Mouse (Mus musculus): ENCODE results near the gene Map7d1. TPM values are rescaled to one million over a fixed set of nuclear protein-coding genes. Genes with fewer than 3 reads are reported as not detected.
A peak's percentile ranks its signal among the peaks of the same experiment; 100 is the strongest.

Gene Map7d1
- polyA plus RNA-seq, 1 experiment = 6.0 TPM

DNA sequence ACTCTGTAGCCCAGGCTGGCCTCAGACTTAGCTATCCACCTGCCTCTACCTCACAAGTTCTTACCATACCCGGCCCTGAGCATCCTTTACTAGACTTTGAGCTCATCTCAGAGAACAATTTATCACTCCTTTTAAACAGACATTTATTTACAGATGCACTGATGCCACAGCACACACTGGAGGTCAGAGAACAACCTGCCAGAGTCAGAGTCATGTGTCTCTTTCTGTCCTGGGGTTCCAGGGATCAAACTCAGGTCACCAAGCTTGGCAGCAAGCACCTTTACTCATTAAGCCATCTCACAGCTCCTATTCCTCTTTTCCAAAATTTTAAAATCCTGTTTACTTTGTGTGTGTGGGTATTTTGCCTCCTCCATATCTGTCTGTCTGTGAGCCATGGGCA, 50.8 kb downstream of the Map7d1 start:
- Histone ChIP-seq H3K4me1 (ENCODE audit: control insufficient read depth, insufficient read depth, low read length) (peaks cover 17% of the 10 kb centered on the region), H3K36me3 (ENCODE audit: control insufficient read depth, insufficient read depth, low read length) (no peaks in the 10 kb centered on the region), H3K27me3 (ENCODE audit: control insufficient read depth, insufficient read depth, low read length) (no peaks in the 10 kb centered on the region), H3K27ac (ENCODE audit: control insufficient read depth, insufficient read depth, low read depth, low read length) (no peak overlapping the region), H3K4me3 (ENCODE audit: control insufficient read depth, low read depth, low read length) (no peak overlapping the region)
- TF ChIP-seq POLR2A (IDR thresholded peaks at IDR 0.05; ENCODE audit: control insufficient read depth, low read depth, low read length) (no peak), CTCF (IDR thresholded peaks at IDR 0.05; ENCODE audit: control insufficient read depth, insufficient read depth, insufficient replicate concordance, low read depth, low read length) (no peak)

DNA sequence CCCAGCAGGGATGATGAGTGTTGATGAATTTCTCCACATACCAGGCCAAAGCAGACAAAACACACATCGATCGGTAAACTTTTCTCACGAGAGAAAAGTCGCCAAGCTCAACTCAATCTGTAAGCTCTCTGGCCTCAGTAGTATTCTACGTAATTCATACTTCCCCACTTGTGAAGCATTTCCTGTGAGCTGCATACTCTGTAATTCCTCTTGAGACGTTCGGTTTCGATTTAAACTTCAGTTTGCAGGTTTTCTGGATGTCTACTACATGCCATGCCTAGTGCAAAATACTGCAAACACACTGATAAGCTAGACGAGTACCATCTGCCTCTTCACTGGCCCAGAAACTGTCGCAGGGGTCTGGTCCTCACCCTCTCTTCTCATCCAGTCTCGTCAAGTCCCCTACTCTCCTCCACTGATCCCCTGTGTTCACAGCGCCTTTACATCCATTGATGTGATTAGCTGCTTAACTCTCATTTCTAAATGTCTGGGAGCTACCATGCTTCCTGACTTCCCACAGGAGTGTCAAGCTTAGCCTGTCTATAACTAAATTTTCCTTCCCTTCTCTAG, 51.4 kb downstream of the Map7d1 start:
- no peaks in the 10 kb centered on the region for H3K36me3 ChIP-seq (ENCODE audit: control insufficient read depth, insufficient read depth, low read length)
- peaks cover 17% of the 10 kb centered on the region for H3K4me1 ChIP-seq (ENCODE audit: control insufficient read depth, insufficient read depth, low read length)
- H3K4me3 ChIP-seq (ENCODE audit: control insufficient read depth, low read depth, low read length) = peak overlapping the region; percentile 89
- no peak overlapping the region for H3K27ac ChIP-seq (ENCODE audit: control insufficient read depth, insufficient read depth, low read depth, low read length)
- TF ChIP-seq CTCF (IDR thresholded peaks at IDR 0.05; ENCODE audit: control insufficient read depth, insufficient read depth, insufficient replicate concordance, low read depth, low read length) = no peak
- TF ChIP-seq POLR2A (IDR thresholded peaks at IDR 0.05; ENCODE audit: control insufficient read depth, low read depth, low read length) = no peak
- no peaks in the 10 kb centered on the region for H3K27me3 ChIP-seq (ENCODE audit: control insufficient read depth, insufficient read depth, low read length)

DNA sequence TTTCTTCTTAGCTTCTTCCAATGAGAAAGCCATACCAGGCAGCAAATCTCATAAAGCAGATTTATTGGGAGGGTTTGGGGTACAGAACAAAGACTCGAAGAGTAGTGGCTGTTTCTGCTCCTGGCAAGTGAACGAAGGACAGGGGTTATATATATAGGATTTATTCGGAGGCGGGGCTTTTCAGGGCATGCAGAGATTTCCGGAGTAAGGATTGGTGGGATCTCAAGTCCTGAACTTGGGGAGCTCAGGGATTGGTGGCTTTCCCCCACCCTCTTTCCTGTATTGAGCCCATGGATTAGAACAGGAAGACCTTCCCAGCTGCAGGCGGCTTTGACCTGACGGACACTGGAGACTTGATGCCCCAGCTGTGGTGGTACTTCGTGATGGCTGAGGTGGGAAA, 52.1 kb downstream of the Map7d1 start:
- TF ChIP-seq CTCF (IDR thresholded peaks at IDR 0.05; ENCODE audit: control insufficient read depth, insufficient read depth, insufficient replicate concordance, low read depth, low read length) = no peak
- no peak for TF ChIP-seq POLR2A (IDR thresholded peaks at IDR 0.05; ENCODE audit: control insufficient read depth, low read depth, low read length)
- Histone ChIP-seq H3K27me3 (ENCODE audit: control insufficient read depth, insufficient read depth, low read length) (no peaks in the 10 kb centered on the region), H3K4me1 (ENCODE audit: control insufficient read depth, insufficient read depth, low read length) (peaks cover 17% of the 10 kb centered on the region), H3K27ac (ENCODE audit: control insufficient read depth, insufficient read depth, low read depth, low read length) (peak overlapping the region; percentile 99), H3K36me3 (ENCODE audit: control insufficient read depth, insufficient read depth, low read length) (no peaks in the 10 kb centered on the region), H3K4me3 (ENCODE audit: control insufficient read depth, low read depth, low read length) (peak overlapping the region; percentile 89)

DNA sequence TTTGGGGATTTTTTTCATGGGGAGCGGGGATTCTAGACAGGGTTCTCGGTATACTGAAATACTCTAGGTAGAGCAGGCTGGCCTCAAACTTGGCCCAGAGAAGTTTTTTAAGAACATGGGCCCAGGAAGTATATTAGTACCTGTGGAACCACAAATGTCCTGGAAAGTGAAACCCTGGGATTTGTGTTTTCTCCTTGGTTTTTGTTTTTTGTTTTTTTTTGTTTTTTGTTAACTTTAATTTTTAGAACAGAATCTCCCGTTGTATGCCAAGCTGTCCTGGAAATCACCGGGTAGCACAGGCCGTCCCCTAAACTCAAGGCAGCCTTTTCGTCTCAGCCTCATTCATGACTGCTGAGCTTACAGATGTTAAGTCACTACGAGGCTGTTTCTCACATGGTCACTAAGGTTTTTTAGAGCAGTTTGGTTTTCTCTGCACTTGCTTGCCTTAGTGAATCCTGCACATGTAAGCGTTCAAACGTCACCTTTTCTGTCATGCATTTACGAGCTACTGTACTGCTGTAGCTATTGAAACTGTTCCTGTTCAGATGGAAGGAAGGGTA, 52.7 kb downstream of the Map7d1 start:
- Histone ChIP-seq H3K4me1 (ENCODE audit: control insufficient read depth, insufficient read depth, low read length) (peaks cover 17% of the 10 kb centered on the region), H3K4me3 (ENCODE audit: control insufficient read depth, low read depth, low read length) (peak overlapping the region; percentile 89), H3K27me3 (ENCODE audit: control insufficient read depth, insufficient read depth, low read length) (no peaks in the 10 kb centered on the region), H3K27ac (ENCODE audit: control insufficient read depth, insufficient read depth, low read depth, low read length) (peak overlapping the region; percentile 99), H3K36me3 (ENCODE audit: control insufficient read depth, insufficient read depth, low read length) (no peaks in the 10 kb centered on the region)
- TF ChIP-seq CTCF (IDR thresholded peaks at IDR 0.05; ENCODE audit: control insufficient read depth, insufficient read depth, insufficient replicate concordance, low read depth, low read length) (no peak), POLR2A (IDR thresholded peaks at IDR 0.05; ENCODE audit: control insufficient read depth, low read depth, low read length) (no peak)

DNA sequence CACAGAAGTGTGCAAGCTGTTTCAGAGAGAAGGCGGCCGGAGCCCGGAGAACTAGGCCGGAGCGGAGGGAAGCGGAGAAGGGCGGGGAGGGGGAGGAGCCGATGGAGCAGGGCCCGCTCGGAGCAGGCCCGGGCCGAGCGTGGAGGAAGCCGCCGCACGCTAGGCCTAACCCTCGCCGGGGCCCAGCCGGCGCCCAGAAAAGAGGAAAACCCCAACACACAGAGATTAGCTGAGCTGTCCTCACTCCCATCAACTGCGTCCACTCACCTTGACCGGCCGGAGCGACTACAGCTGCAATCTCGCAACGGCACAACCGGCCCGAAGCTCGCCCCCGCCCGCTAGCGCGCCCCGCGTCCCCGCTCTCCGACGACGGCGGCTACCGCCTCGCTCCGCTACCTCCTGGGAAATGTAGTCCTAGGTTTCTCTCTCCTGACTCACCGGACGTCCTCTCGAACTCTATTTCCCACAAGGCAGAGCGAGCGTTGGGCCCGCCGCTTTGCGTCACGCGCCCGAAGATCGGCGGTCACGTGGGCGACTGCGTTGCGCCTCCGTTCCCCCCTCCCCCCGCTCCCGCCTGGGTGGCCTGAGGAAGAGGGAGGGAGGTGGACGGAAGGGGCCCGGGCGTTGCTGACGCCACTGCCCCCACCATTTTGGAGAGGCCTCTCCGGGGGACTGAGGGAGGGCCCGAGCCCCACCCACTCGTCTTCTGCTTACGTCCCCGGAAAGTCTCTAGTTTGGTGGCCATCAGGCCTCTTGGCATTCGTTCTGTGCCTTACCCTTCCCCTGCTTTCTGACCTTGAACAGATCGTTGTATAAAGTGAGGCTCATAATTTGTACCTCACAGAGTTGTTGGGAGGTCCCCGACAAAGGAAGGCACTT, 53.6 kb downstream of the Map7d1 start, which contains the start of gene Thrap3:
Thrap3 (minus strand) TSS at position 458 of the 879 bp plus-strand sequence.
- H3K27ac ChIP-seq (ENCODE audit: control insufficient read depth, insufficient read depth, low read depth, low read length) = peak within 1 kb of the TSS; percentile 99
- H3K4me3 ChIP-seq (ENCODE audit: control insufficient read depth, low read depth, low read length) = peak within 1 kb of the TSS; percentile 89
- TF ChIP-seq POLR2A (IDR thresholded peaks at IDR 0.05; ENCODE audit: control insufficient read depth, low read depth, low read length) (peak; percentile 81), CTCF (IDR thresholded peaks at IDR 0.05; ENCODE audit: control insufficient read depth, insufficient read depth, insufficient replicate concordance, low read depth, low read length) (no peak)
- H3K36me3 ChIP-seq (ENCODE audit: control insufficient read depth, insufficient read depth, low read length) = no peaks in the 10 kb centered on the region; the same call in 1 of the 2 replicates
- no peaks in the 10 kb centered on the region for H3K27me3 ChIP-seq (ENCODE audit: control insufficient read depth, insufficient read depth, low read length)
- peaks cover 17% of the 10 kb centered on the region for H3K4me1 ChIP-seq (ENCODE audit: control insufficient read depth, insufficient read depth, low read length)

DNA sequence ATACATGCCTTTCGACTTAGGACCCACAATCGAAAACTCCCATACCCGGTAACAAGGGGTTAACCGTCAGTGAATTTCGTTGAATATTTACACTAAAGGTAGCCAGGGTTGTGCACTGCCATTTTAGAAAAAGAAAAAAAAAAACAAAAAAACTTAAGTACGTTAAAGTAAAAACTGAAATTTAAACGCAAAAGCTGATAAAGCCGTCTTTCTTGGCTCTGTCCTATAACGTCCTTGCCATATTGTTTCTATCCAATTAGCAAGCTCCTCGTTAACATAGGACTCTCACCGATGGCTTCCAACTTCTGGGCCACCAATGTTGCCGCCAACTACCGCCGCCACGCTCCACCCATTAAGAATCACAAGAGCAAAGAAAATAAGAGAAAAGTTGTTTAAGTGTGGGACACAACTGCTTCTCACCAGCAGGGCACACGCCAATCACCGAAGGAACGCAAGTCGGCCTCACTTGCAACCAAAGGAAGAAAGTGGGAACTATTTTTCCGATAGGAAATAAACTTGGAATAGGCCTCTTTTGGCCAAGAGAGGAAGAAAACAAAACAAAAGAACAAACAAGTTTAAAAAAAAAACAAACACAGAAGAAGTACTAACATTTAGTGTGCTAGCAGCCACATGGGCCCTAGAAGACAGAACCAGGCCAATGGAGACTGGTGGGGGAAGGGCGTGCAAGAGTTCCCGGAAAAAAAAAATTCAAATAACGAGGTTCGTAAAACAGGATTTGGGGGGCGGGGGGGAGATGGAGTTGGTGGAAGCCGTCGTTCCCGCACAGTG, 54.4 kb downstream of the Map7d1 start:
- Histone ChIP-seq H3K4me3 (ENCODE audit: control insufficient read depth, low read depth, low read length) (peak overlapping the region; percentile 89), H3K27ac (ENCODE audit: control insufficient read depth, insufficient read depth, low read depth, low read length) (peak overlapping the region; percentile 98), H3K4me1 (ENCODE audit: control insufficient read depth, insufficient read depth, low read length) (peaks cover 17% of the 10 kb centered on the region), H3K36me3 (ENCODE audit: control insufficient read depth, insufficient read depth, low read length) (no peaks in the 10 kb centered on the region; the same call in none of the 2 replicates), H3K27me3 (ENCODE audit: control insufficient read depth, insufficient read depth, low read length) (no peaks in the 10 kb centered on the region)
- TF ChIP-seq POLR2A (IDR thresholded peaks at IDR 0.05; ENCODE audit: control insufficient read depth, low read depth, low read length) (no peak; the same call in 1 of the 2 replicates), CTCF (IDR thresholded peaks at IDR 0.05; ENCODE audit: control insufficient read depth, insufficient read depth, insufficient replicate concordance, low read depth, low read length) (no peak)

Data from testis, adult 2 months (tissue).